Mouse (Mus musculus) heart, embryonic 11.5 days (tissue): Measurements from ENCODE around the gene Sphk2. TPM values are rescaled to one million over a fixed set of nuclear protein-coding genes. Genes with fewer than 3 reads are reported as not detected.

Source experiments
- polyA plus RNA-seq: library from polyadenylated mRNA; unstranded; fragments of >200 nt; fragmentation: Nextera tagmentation; extraction: Ambion mirVana; gene quantifications from 2 replicates; pipeline ENCODE4 v1.2.1, GENCODE M21; 2014

The Sphk2 gene
- polyA plus RNA-seq, 1 experiment from 2014 or later: 13.2 TPM

Other genes with a start within 250 kb of the Sphk2 start
- 1.5 and 2.2 TPM in 2 replicates for gene Tulp2, start 236.1 kb downstream of the Sphk2 start, polyA plus RNA-seq
- not detected in 2 replicates for gene Gm45808, start 231.2 kb downstream of the Sphk2 start, polyA plus RNA-seq
- gene Dhdh, start 229.2 kb downstream of the Sphk2 start, polyA plus RNA-seq: 4.6 and 4.9 TPM in 2 replicates
- 165 and 186 TPM in 2 replicates for gene Nucb1, start 207.6 kb downstream of the Sphk2 start, polyA plus RNA-seq
- gene Ppp1r15a, start 191.7 kb downstream of the Sphk2 start, polyA plus RNA-seq: 28.5 and 28.8 TPM in 2 replicates
- gene Plekha4, start 191.7 kb downstream of the Sphk2 start, polyA plus RNA-seq: 1.1 TPM in 2 replicates
- gene Hsd17b14, start 163.1 kb downstream of the Sphk2 start, polyA plus RNA-seq: 0.31 and 1.5 TPM in 2 replicates
- 69.1 and 73.2 TPM in 2 replicates for gene Bcat2, start 147.8 kb downstream of the Sphk2 start, polyA plus RNA-seq
- not detected in 2 replicates for gene Fgf21, start 102.5 kb downstream of the Sphk2 start, polyA plus RNA-seq
- not detected in 2 replicates for gene Fut1, start 100.7 kb downstream of the Sphk2 start, polyA plus RNA-seq
- gene Izumo1, start 96.2 kb downstream of the Sphk2 start, polyA plus RNA-seq: 0.34 and 0.35 TPM in 2 replicates
- 13.9 and 14.5 TPM in 2 replicates for gene Rasip1, start 90.5 kb downstream of the Sphk2 start, polyA plus RNA-seq
- gene Mamstr, start 78.0 kb downstream of the Sphk2 start, polyA plus RNA-seq: 3.4 and 4.0 TPM in 2 replicates
- gene Fut2, start 51.6 kb downstream of the Sphk2 start, polyA plus RNA-seq: 0.56 and 1.0 TPM in 2 replicates
- not detected in 2 replicates for gene Ntn5, start 34.0 kb downstream of the Sphk2 start, polyA plus RNA-seq
- 0.24 and 0.99 TPM in 2 replicates for gene Sec1, start 23.6 kb downstream of the Sphk2 start, polyA plus RNA-seq
- 3.3 and 5.5 TPM in 2 replicates for gene Car11, start 18.2 kb downstream of the Sphk2 start, polyA plus RNA-seq
- gene Dbp, start 12.9 kb downstream of the Sphk2 start, polyA plus RNA-seq: 3.3 and 3.5 TPM in 2 replicates
- 764 and 836 TPM in 2 replicates for gene Rpl18, start 2.5 kb downstream of the Sphk2 start, polyA plus RNA-seq
- gene Fam83e, start 3.2 kb upstream of the Sphk2 start, polyA plus RNA-seq: 0.58 and 0.67 TPM in 2 replicates
- gene Spaca4, start 7.8 kb upstream of the Sphk2 start, polyA plus RNA-seq: not detected in 2 replicates
- 0.41 and 1.1 TPM in 2 replicates for gene Lmtk3, start 65.7 kb upstream of the Sphk2 start, polyA plus RNA-seq
- 0.27 and 0.33 TPM in 2 replicates for gene Sult2b1, start 66.7 kb upstream of the Sphk2 start, polyA plus RNA-seq
- 89.7 and 104 TPM in 2 replicates for gene Cyth2, start 96.6 kb upstream of the Sphk2 start, polyA plus RNA-seq
- gene Kcnj14, start 106.8 kb upstream of the Sphk2 start, polyA plus RNA-seq: 0.39 and 1.0 TPM in 2 replicates
- gene Grwd1, start 112.9 kb upstream of the Sphk2 start, polyA plus RNA-seq: 48.7 and 49.8 TPM in 2 replicates
- gene Kdelr1, start 154.8 kb upstream of the Sphk2 start, polyA plus RNA-seq: 76.0 and 115 TPM in 2 replicates
- 0.11 TPM in 2 replicates for gene Grin2d, start 160.4 kb upstream of the Sphk2 start, polyA plus RNA-seq
- 0.54 and 1.3 TPM in 2 replicates for gene Syngr4, start 178.7 kb upstream of the Sphk2 start, polyA plus RNA-seq
- gene Tmem143, start 178.9 kb upstream of the Sphk2 start, polyA plus RNA-seq: 5.5 and 5.8 TPM in 2 replicates
- gene Emp3, start 203.4 kb upstream of the Sphk2 start, polyA plus RNA-seq: 62.4 and 65.3 TPM in 2 replicates
- 2.0 and 3.4 TPM in 2 replicates for gene Ccdc114, start 206.1 kb upstream of the Sphk2 start, polyA plus RNA-seq